Mouse (Mus musculus) frontal cortex, postnatal 36 days (tissue): ENCODE measurements around the gene Pramel4.
"Not testable (repeated sequence)": the region's sequence is repeated elsewhere in the genome, so short reads cannot be mapped to it uniquely, and the experiment has no call there.

Experiments
- DNase-seq, 2 experiments: peaks; one replicate each; pipeline ENCODE4 v3.0.0; 2022; ENCODE audit warnings: low spot score in 2 of 2

Pramel4 gene

DNA sequence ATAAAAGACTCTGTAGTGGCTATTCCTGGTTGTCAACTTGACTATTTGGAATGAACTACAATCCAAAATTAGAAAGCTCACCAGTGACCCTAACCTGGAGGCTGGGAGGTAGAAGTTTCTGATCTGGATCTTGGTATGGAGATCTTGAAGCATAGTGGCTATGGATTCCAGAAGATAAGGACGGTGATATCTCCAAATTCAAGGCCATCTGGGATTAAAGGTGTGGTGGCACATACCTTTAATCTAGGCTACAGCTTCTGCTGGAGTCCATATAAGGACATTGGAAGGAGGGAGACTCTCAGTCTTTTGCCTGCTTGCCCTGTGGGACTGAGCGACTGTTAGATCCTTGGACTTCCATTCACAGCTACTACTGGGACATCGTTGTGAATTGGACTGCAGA lies at the start of gene Pramel4:
Pramel4 (plus strand) TSS at position 301 of the 400 bp plus-strand sequence.
- DNase-seq, result not testable (repeated sequence)

DNA sequence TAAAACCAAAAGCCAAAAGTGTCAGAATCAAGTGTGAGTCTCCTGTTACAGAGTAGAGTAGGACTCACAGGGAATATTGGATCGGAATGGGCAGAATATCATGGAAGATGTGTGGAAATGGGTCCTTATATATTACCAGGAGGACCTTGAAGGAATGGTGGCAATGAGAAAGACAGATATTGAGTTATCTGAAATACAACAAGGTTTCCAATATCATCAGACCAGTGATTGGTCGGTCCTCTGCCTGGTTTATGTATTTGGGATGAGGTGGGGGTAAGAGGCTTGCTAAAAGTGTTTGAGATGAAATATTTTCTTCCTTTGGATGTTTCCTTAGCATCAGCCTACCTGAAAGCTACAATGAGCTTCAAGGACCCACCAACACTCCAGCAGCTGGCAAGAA lies 47.2 kb downstream of the Pramel4 start, which contains the start of gene Gm13102:
Gm13102 (plus strand) TSS at position 301 of the 400 bp plus-strand sequence.
- not testable (repeated sequence) for DNase-seq
